Mouse (Mus musculus): ENCODE data around the gene Grsf1. TPM values are rescaled to one million over a fixed set of nuclear protein-coding genes. Genes with fewer than 3 reads are reported as not detected.

Gene Grsf1
- total RNA-seq, 2 experiments from 2014 or later: 98.3 to 108 TPM

DNA sequence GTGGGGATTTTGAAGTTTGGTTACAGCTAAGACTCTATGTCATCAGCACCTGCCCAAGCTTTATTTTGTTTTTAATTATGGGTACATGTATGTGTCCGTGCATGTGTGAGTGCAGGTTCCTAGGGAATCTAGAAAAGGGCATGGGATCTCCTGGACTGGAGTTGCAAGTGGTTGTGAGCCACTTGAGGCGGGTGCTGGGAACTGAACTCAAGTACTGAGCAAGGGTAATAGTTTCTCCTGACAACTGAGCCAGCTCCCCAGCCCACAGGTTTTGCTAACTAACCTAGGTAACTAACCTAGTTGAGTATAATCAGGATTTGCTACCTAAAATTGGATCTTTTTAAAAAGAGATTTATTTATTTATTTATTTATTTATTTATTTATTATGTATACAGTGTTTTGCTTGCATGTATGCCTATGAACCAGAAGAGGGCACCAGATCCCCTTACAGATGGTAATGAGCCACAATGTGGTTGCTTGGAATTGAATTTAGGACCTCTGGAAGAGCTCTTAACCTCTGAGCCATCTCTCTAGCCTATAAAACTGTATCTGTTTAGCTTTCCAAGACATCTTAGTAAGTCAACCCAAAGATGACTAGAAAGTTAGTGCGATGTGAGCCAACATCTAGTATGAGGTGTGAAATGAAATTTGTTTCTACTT lies 13.4 kb upstream of the Grsf1 start:
- peak in 1 of 2 experiments; percentile 32 for DNase-seq (ENCODE audit: low spot score in 2 of 2)

DNA sequence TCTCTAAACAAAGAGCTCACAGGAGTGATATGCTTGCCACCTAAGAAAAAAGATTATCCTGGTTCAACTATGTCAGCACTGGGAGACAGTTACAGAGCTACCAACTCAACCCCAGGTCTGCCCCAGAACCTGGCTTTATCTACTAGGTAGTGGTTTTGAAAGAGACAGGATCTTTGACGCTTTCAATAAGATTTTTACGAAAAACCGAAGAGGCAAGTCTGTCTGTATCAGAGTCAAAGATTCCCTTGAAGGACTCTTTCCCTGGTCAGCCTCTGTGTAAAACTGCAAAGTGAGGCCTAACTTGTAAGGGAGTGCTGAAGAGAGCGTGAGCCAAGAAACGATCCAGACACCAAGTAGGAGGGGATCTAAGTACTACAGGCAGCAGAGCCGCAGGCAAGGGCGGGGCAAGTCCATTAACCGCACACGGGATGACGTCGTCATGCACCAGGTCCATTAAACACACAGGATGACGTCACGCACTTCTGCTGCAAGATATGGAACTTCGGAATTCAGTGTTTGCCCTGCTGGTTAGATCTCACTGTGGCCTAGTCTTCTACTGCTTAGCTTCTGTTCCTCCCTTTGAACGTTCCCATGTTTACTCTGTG lies 12.7 kb upstream of the Grsf1 start:
- DNase-seq (ENCODE audit: low spot score in 2 of 2): no peak

DNA sequence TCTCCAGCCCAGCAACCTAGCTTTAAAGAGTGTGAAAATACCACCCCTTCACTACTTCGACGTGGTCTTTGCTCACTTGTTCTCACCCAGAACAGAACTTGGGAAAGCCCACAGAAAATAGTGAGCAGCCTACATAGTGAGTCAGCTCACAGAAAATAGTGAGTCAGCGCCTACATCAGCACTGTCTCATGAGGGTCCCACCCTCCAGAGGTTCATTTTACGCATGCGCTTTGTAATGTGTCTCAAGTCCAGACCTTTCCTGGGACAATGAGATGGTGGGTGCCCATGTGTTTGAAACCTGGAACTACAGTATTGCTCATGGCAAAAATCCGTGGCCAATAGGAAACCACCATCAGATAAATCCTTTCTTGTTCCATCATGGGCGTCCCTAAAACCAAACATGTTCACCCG lies 12.0 kb upstream of the Grsf1 start:
- no peak for DNase-seq (ENCODE audit: low spot score in 2 of 2)

DNA sequence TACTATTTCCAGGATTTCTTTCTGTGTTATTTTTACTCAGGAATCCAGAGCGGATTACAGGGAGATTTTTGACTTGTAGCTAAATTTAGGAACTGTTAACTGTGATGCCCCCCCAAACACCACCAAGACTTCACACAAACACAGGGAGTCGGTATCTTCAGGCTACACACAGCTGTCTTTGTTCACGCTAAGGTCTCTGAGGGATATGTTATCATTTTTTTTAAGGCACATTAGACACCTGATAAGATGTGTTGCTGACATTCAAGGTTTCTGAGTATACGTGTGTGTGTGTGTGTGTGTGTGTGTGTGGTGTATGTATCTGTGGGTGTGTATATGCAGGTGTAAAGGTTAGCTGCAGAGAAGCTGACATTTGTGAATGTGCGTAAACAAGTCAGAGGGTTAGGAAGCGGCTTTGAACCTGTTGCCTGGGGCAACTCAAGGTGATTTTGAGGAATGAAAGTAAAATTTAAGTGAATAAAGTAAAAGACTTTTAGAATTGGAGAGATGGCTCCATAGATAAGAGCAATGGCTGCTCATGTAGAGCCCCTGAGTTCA lies 9.9 kb upstream of the Grsf1 start:
- DNase-seq (ENCODE audit: low spot score in 2 of 2): no peak

DNA sequence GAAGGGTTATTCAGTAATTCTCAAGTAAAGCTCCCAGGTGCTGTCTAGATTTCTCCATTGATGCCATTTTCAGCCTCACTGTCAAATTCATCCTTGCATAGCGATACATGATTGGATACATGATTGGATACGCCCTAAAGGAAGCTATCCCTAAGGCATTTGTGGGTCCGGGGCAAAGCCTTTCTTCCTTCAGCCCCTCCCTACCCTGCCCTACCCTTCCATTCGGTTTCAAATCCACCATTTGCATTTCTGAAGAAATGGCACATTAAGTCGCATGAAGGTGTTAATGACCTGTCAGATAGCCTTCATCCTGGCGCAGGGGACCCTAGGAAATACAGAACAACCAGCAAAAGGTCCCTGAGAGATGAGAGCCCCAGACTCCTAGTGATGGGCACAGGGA lies 9.3 kb upstream of the Grsf1 start:
- DNase-seq (ENCODE audit: low spot score in 2 of 2): no peak

DNA sequence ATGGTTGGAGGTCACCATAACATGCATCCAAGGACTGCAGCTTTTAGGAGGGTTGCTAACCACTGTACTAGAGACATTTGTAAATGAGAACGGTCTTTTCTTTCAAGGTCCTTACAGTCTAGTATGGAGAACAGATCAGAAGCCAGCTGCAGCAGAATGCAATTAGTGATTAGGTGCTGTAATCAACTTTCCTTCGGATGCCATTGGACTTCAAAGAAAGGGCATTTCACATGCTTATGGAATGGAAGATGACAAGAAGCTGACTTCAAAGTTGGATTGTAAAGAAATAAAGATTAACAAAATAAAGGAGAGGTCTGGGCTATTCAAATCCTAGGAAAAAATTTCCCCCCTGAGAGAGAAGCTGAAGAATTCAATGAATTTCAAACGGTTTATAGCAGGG lies 8.3 kb upstream of the Grsf1 start:
- DNase-seq (ENCODE audit: low spot score in 2 of 2): no peak

DNA sequence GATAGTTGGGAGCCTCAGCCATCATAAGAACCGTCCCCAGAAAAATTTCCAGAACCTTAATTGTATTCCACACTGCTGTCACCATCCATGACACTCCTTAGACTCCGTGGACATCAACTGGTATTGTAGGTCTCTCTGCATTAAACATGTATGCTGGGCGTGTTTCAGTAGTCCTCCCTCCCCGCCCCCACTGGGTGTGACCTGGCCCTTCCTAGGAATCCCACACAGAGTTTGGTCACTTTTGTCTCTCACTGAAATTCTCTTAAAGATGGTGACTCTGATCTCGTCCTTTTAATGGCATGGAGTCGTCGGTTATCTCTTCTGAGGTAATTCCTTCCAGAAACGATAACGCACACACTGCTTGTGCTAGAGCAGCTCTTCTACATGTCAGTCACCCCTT lies 7.7 kb upstream of the Grsf1 start:
- DNase-seq (ENCODE audit: low spot score in 2 of 2): no peak

DNA sequence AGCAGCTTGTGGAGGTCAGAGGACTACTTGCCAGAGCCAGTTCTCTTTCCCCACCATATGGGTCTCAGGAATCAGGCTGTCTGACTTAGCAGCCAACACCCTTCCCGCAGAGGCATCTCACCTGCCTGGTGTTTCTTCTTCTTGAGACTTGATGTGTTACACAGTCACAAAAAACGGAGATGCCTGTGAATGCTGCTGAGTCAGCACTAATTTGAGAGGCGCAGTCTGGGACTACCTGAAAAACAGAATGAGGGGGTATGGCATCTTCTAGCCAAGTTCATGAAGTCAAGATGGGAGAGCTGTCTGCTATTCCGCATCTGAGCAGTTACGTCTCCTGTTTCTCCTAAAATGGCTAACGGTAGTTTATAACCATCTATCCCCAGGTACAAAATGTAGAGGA lies 4.6 kb upstream of the Grsf1 start:
- no peak for DNase-seq (ENCODE audit: low spot score in 2 of 2)

DNA sequence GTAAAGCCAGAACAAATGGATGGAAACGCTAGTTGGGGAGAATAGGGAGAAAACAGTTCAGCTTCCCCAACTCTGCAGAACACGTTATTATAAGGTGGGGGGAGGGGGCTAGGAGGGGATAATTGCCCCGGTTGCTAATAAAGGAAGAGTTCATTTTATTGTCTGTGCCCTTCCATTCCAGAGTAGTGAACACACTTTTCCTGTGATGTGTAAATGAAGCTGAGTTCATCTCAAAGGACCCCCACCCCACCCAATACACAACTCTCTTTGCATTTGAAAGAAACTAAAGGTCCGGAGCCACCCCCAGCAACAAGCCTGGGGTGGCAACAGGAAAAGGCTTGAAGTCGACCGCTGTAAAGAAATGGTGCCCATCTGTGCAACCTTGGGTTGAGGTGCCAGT lies 3.4 kb upstream of the Grsf1 start:
- no peak for DNase-seq (ENCODE audit: low spot score in 2 of 2)

DNA sequence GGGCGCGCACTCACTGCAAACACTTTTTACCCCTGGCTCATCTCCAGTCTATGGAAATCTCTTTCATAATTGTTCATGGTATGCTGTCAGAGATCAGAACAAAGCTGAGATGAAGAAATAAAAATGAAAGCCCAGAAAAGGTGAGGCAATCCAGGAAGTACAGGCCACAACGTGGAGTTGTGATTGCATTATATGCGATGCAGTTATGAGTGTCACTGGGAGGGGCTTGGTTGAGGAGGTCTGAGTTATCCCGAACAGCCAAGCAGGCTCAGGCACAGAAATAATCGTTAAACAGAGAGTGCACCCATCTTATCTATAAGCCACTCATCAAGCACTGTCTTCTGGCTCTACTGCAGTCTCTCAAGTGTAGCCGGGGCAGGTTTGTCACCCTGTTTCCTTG lies 3.0 kb upstream of the Grsf1 start:
- no peak for DNase-seq (ENCODE audit: low spot score in 2 of 2)

DNA sequence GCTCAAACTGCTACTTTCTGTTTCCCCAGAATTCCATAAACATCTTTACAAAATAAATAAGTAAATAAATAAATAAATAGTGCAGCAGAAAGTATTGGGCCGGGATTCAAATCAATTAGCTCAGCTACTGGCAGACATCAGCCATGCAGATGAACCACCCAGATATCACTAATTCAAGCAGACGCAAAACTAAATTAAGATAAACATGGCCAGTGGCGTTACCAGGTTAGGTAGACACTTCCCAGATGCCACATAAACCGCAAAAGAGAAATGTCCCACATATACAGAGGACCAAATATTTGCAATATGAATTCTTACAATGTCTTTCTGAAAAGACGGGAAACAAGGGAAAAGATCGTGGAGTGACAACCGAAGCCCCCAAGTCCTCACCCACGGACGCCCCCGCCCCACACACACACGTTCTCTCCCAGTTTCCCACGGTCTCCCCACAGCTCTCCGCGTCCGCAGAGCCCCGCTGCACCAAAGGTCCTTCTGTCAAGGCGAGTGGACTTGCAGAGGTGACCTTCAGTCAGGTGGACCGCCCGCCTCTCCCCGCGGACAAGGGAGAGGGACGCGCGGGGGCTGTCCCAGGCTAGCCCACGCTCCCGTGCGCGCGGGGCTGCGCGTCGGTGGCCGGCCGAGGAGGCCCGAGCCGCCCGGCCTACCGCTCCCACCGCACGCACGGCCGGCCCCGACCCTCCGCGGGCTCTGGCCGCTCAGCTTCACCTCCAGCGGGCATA lies 1.1 kb downstream of the Grsf1 start:
- no peak for DNase-seq (ENCODE audit: low spot score in 2 of 2)

DNA sequence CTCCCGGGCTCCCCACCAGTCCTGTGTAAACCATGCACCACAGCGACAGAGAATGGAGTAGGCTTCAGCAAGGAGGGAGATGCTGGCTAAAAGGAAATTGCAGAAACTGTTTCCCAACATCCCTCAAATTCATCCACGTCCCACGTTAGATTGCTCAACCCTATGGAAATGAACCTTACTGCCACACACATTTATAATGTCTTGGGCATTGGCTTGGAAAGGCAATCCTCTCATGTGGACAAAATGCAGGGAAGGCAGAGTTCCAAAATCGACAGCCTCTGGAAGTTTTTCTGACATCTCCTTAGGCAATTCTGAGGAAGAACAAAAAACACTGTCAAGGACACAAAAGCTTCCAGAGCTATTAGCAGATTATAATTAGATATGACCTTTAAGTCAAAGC lies 12.1 kb downstream of the Grsf1 start:
- DNase-seq (ENCODE audit: low spot score in 2 of 2): no peak

DNA sequence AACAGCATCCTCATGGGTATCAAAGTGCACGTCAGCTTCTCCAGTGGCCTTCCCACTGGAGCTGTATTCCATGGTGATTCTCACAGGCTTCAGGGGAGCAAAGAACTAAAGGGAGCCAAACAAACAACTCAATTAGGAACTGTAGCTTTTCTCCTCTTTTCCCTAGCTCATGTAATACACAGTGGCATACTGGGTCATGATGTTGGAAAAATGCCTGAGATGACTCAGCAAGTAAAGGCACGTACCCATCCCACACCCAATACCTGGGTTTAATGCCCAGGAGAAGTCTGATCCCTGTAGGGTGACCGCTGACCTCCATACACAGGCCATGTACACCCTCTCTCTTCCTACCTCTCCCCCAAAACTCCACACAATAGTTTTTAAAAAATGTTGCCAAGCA lies 12.8 kb downstream of the Grsf1 start:
- DNase-seq (ENCODE audit: low spot score in 2 of 2): no peak

DNA sequence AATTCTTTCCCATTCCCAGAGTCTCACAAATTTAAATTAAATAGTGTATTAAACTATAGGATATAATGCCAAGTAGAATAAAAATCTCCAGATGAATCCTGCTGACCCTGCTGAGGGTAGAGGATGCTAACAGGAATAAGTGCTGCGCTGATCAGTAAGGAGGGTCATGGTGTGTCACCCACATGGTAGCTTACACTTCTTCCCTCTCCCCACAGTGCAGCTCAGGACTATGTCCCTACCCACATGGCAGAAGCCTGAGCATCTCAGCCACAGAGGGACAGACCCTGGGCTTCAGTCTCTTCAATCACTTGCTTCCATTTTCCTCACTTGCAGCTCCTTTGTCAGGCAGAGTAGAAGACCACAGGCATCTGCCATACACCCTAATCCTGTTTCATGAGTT lies 18.1 kb downstream of the Grsf1 start:
- no peak for DNase-seq (ENCODE audit: low spot score in 2 of 2)

DNA sequence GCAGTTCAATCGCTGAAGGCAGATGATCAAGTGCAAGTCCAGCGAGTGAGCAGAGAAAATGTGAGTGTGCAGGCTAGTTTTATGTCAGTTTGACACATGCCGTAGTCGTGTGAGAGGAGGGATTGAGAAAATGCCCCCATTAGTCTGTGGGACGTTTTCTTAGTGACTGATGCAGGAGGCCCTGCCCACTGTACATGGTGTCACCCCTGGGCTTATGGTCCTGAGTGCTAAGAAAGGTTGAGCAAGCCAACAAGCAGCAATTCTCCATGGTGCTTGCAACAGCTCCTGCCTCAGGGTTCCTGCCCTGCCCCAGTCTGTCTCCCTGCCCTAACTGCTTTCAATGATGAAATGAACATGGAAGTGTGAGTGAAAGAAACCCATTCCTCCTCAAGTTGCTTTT lies 23.4 kb downstream of the Grsf1 start:
- DNase-seq (ENCODE audit: low spot score in 2 of 2): no peak

DNA sequence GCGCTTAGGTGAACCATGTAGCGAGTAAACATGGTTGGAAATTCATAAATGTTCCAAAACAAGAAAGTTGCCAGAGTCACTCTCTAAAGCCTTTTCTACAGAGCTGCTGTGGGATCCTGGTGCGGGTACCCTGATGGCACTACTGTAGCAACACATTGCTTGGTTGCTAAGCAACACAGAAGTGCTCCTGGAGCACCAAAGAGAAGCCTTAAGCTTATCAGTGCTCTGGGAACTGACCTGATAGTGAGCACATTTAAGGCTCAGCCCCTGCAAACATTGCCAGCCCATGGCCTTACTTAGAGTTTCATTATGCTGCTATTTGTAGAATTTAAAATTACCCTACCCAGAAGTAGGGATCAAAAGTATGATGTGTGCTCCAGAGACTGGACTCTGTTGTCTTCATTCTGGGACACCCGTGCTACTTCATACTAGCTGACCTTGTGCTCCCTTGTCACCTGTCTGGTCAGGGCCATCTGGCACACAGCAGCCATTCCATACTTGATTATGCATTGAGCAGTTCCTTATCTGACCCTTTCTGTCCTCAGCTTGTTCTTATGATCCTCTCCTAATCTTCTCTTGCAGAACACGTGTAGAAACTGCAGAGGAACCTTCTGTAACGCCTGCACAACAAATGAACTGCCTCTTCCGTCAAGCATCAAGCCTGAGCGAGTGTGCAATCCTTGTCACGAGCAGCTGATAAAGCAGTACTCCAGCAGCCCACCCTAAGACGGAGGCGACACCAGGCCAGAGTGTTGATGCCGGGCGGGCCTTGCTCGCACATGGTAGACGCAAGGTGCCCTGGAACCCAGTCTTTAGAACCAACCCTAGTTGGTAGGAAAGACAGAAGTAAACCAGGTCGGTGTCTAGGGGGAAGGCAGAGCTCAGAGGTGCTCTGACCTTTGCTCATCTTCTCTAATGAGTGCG lies 26.5 kb downstream of the Grsf1 start:
- no peak for DNase-seq (ENCODE audit: low spot score in 2 of 2)

DNA sequence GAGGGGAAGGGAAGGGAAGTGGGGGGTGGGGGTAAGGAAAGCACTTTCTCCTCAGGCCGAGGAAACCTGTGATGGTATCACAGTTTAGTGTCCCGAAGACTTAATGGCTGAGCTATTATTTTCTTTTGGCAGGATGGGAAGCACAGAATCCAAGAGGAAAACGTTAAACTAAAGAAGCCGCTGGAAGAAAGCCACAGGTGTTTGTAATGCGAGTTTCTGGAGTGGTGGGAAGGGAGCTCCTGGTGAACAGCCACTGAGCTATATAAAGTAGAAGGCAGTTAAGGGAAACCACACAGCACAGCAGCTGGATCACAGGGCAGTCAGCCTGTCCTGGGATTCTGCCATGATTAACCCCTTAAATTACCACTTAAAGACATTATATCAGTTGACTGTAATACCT lies 30.6 kb downstream of the Grsf1 start:
- no peak for DNase-seq (ENCODE audit: low spot score in 2 of 2)

DNA sequence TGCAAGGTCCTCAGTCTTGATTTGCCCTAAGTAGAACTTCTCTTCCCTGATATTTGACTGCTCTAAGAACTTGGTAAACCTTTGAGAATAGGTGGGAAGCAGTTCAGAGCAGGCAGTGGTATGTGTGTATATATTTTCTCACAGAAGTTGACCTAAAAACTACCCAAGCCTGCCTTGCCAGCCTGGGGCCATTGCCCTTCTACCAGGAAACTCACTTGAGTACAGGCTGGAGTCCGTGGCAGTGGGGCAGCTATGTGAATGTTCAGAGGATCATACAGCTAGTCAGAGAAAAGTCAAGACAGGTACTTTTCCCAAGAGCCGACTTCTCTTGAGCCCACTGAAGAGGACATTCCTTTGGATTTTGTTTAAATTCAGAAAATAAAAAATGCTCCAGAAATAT lies 31.1 kb downstream of the Grsf1 start:
- no peak for DNase-seq (ENCODE audit: low spot score in 2 of 2)

DNA sequence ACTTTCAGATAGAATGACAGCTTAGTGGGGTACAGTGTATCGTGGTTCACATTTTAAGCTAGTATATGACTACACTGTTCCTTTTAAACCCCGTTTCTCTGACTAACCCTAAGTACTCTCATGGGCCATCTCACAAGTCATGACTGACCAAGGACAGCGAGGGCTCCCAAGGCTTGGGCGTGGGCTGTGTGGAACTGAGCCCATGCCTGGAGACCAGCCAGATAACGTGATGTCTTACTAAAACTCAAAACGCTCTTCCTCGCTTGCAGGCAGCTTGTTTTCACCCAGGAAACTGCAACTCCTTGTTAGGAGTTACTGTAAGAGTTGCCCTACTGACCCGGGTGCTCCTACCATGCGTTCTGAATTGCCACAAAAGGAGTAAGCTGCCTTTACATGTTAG lies 32.5 kb downstream of the Grsf1 start:
- no peak for DNase-seq (ENCODE audit: low spot score in 2 of 2)

DNA sequence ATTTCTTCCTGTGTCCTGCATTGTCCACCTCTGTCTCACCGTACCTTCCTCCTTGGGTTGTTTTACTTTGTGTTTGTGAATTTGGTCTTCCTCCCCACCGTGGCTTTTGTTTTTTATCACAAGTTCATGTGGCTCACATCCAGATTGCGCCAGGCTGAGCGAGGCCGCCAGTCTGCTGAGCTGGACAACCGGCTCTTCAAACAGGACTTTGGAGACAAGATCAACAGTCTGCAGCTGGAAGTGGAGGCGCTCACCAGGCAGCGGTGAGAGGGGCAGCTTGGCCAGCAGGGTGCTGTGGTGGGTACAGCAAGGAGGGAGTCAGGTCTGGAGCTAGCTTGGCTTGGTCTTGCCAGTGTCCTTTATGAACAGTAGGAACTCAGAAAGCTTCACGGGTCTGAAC lies 33.2 kb downstream of the Grsf1 start:
- no peak for DNase-seq (ENCODE audit: low spot score in 2 of 2)

DNA sequence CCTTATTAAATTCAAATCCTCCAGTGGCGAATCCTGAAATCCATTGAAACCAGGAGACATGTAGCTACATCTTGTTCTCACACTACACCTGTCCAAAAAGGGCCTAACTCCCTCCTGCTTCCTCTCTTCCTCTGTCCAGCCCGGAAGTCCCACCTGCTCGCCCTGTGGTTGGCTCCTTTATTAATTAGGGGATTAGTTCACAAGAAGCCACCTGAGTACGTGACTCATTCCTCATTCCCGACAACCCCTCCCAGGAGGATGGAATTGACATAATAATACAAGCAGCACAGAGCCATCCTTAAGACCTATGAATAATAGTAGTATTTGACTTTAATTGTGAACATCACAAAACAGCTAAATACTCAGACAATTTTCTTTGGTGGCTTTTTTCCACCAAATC lies 41.9 kb downstream of the Grsf1 start:
- no peak for DNase-seq (ENCODE audit: low spot score in 2 of 2)

Data from layer of hippocampus, postnatal 14 days (tissue).